Mouse (Mus musculus): ENCODE measurements around the gene Plbd2. TPM values are rescaled to one million over a fixed set of nuclear protein-coding genes. Genes with fewer than 3 reads are reported as not detected.

The Plbd2 gene
- polyA plus RNA-seq, 1 experiment from 2014 or later: 37.6 TPM

DNA sequence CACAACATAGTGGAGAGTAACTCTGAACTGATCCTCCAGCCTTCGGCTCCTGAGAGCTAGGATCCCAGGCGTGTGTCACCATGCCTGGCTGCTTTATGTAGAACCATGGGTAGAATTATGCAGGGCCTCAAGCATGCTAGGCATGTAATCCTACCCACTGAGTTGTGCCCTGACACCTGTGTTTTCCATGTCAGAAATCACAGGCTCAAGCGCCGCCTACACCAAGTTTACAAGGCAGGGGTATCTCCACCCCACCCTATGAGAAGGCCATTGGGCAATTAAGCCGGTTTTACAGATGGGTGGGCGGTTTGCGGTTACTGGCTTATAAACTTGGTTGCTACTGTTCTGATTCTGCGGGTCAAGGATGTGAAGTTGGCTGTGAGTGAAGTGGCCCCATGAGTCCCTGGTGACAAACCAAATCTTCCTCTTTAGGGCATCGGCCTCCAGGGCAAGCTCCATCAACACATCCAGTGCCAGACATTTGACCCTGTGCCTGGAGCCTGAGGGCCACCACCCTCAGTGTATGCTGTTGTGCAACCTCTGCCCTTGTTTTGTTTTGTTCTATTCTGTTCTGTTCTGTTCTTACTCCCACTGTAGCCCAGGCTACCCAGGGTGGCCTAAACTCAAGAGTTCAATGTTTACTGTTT, 10.7 kb upstream of the Plbd2 start:
- Histone ChIP-seq H3K9ac (ENCODE audit: low read depth, low read length) (no peak overlapping the region), H3K4me1 (ENCODE audit: control insufficient read depth, insufficient read depth, low read depth, low read length) (peaks cover 11% of the 10 kb centered on the region), H3K9me3 (ENCODE audit: control insufficient read depth, low read length) (no peaks in the 10 kb centered on the region), H3K27me3 (replicated peaks; ENCODE audit: control insufficient read depth, insufficient read depth, low read length) (no peaks in the 10 kb centered on the region), H3K4me3 (ENCODE audit: low read length) (no peak overlapping the region), H3K36me3 (ENCODE audit: control insufficient read depth, insufficient read depth, low read length) (no peaks in the 10 kb centered on the region), H3K27ac (ENCODE audit: low read depth, low read length) (no peak overlapping the region), H3K4me2 (ENCODE audit: low read length) (no peak overlapping the region)
- no peak for ATAC-seq
- WGBS: 84% methylated on average over 9 of the region's 9 CpGs

DNA sequence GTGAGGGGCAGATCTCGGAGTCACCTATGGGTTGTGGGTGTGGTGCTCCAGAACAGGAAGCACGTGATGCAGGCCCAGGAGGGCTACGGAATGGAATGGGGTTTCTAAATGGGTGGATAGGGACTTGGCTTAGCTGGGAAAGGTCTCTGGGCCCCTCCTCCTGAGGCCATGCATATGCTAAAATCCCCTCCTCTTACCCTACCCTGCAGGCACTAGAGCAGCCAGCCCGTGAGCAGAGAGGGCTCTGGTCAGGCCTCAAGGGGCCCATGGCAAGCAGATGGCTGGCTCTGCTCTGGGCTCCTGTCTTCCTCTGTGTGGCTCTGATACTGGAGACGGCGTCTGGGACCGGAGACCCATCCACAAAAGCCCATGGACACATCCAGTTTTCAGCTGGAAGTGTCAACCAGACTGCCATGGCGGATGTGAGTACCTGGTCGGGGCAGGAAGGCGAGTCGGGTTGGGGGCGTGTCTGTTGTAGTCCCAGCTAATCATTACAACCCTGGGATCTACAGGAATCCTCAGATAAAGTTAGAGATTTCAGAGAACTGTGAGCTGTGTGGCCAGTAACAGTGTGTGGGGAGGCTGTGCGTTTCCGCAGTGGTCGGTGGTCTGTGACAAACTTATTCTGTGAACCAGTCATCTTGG, 9.6 kb upstream of the Plbd2 start:
- H3K4me1 ChIP-seq (ENCODE audit: control insufficient read depth, insufficient read depth, low read depth, low read length): peaks cover 11% of the 10 kb centered on the region
- H3K27me3 ChIP-seq (replicated peaks; ENCODE audit: control insufficient read depth, insufficient read depth, low read length): no peaks in the 10 kb centered on the region
- 43% methylated on average over 14 of the region's 15 CpGs for WGBS
- no peaks in the 10 kb centered on the region for H3K9me3 ChIP-seq (ENCODE audit: control insufficient read depth, low read length)
- H3K36me3 ChIP-seq (ENCODE audit: control insufficient read depth, insufficient read depth, low read length): no peaks in the 10 kb centered on the region
- H3K4me2 ChIP-seq (ENCODE audit: low read length): no peak overlapping the region
- H3K9ac ChIP-seq (ENCODE audit: low read depth, low read length): no peak overlapping the region
- no peak overlapping the region for H3K27ac ChIP-seq (ENCODE audit: low read depth, low read length)
- no peak overlapping the region for H3K4me3 ChIP-seq (ENCODE audit: low read length)
- no peak for ATAC-seq

DNA sequence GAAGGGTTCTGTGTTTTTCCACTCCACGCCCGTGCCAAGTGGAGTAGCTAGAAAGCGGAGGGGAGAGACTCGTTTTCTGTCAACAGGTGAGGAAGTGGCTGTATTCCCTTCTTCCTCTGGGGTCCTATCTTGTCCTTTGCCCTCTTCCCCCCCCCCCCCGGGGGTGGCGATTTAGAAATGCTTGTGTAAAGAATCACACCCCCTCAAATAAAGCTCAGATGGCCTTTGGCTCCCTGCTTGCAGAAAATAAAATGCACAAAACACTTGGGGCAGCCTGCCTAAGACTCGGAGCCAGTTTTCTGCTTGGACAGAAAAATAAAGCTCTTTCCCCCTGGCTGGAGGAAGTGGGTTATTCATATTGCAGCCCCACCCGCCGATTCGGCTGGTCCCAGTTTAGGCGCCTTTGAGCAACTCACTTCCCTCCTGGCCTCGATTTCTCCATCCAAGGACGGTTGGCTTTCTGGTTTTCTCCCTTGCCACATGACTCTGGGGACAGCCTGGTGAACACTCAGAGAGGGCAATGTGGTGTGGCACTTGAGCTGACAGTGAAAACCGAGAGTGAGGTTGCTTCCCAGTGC, 8.3 kb upstream of the Plbd2 start:
- ATAC-seq: no peak
- Histone ChIP-seq H3K9ac (ENCODE audit: low read depth, low read length) (peak overlapping the region; percentile 52; the same call in 1 of the 2 replicates), H3K27ac (ENCODE audit: low read depth, low read length) (no peak overlapping the region), H3K9me3 (ENCODE audit: control insufficient read depth, low read length) (no peaks in the 10 kb centered on the region), H3K36me3 (ENCODE audit: control insufficient read depth, insufficient read depth, low read length) (no peaks in the 10 kb centered on the region), H3K4me3 (ENCODE audit: low read length) (peak overlapping the region; percentile 48), H3K4me2 (ENCODE audit: low read length) (peak overlapping the region; percentile 80), H3K4me1 (ENCODE audit: control insufficient read depth, insufficient read depth, low read depth, low read length) (peaks cover 11% of the 10 kb centered on the region), H3K27me3 (replicated peaks; ENCODE audit: control insufficient read depth, insufficient read depth, low read length) (no peaks in the 10 kb centered on the region)
- 36% methylated on average over 14 of the region's 14 CpGs for WGBS

DNA sequence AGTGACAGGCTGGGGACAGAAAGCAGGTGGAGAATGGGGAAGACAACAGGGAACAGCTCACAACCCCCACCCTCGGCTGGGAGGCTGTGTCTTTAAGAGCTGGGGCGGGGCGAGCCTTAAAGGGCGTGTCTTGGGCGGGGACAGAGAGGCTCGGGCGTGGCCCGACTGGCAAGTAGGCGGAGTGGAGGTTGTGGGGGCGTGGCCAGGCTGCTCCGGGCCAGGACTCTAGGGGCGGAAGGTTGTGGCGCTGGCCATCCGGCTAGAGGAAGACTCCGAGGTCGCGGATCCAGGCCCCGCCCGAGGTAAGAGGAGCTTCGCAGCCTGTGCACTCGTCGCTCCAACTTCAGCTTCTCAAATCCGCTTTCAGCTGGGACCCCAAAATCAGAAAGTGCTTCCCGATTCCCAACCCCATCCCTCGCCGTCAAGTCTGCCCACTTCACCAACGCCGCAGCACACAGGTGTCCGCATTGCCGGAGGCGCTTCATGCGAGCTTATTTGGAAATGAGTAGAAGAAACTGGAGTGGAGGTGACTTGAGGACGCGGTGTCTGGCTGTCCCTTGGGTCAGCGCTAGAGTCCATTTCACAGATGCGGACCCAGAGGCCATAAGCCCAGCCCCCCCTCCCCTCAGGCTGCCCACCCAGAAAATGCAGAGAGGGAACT, 7.7 kb upstream of the Plbd2 start, which contains the start of gene Slc8b1:
Gene Slc8b1, plus strand, starts transcription at position 187 of the 661 bp plus-strand sequence.
- under 1% methylated on average over 36 of the region's 36 CpGs for WGBS
- peak within 1 kb of the TSS; percentile 52 for H3K9ac ChIP-seq (ENCODE audit: low read depth, low read length)
- peak within 1 kb of the TSS; percentile 48 for H3K4me3 ChIP-seq (ENCODE audit: low read length)
- no peak within 1 kb of the TSS for H3K27ac ChIP-seq (ENCODE audit: low read depth, low read length)
- no peaks in the 10 kb centered on the region for H3K9me3 ChIP-seq (ENCODE audit: control insufficient read depth, low read length)
- H3K36me3 ChIP-seq (ENCODE audit: control insufficient read depth, insufficient read depth, low read length): no peaks in the 10 kb centered on the region
- peak; percentile 84 for ATAC-seq
- H3K27me3 ChIP-seq (replicated peaks; ENCODE audit: control insufficient read depth, insufficient read depth, low read length): no peaks in the 10 kb centered on the region
- peak within 1 kb of the TSS; percentile 80 for H3K4me2 ChIP-seq (ENCODE audit: low read length)
- H3K4me1 ChIP-seq (ENCODE audit: control insufficient read depth, insufficient read depth, low read depth, low read length): peaks cover 11% of the 10 kb centered on the region

DNA sequence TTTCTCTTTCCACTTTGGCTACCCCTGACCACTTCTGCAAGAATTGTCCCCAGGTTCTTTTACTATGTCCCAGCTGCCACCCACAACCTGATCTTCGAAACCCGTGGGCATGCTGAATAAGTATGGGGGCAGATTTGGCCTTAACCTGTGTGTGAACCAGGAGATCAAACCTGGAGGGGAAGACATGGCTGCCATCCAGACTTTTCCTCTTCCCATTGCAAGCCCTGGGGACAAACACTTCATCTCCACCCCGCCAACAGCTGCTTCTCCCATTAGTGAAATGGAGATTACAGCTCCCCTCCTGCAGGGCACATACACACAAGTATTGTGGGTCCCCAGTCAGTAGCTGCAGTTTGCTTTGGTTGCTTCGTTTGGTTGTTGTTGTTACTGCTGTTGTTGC, 3.9 kb upstream of the Plbd2 start:
- H3K36me3 ChIP-seq (ENCODE audit: control insufficient read depth, insufficient read depth, low read length): no peaks in the 10 kb centered on the region
- H3K27me3 ChIP-seq (replicated peaks; ENCODE audit: control insufficient read depth, insufficient read depth, low read length): no peaks in the 10 kb centered on the region
- no peak overlapping the region for H3K4me2 ChIP-seq (ENCODE audit: low read length)
- no peak overlapping the region for H3K27ac ChIP-seq (ENCODE audit: low read depth, low read length)
- ATAC-seq: no peak
- H3K9me3 ChIP-seq (ENCODE audit: control insufficient read depth, low read length): no peaks in the 10 kb centered on the region
- H3K9ac ChIP-seq (ENCODE audit: low read depth, low read length): no peak overlapping the region
- no peak overlapping the region for H3K4me3 ChIP-seq (ENCODE audit: low read length)
- WGBS: 42% methylated on average over 4 of the region's 4 CpGs
- H3K4me1 ChIP-seq (ENCODE audit: control insufficient read depth, insufficient read depth, low read depth, low read length): peaks cover 18% of the 10 kb centered on the region

DNA sequence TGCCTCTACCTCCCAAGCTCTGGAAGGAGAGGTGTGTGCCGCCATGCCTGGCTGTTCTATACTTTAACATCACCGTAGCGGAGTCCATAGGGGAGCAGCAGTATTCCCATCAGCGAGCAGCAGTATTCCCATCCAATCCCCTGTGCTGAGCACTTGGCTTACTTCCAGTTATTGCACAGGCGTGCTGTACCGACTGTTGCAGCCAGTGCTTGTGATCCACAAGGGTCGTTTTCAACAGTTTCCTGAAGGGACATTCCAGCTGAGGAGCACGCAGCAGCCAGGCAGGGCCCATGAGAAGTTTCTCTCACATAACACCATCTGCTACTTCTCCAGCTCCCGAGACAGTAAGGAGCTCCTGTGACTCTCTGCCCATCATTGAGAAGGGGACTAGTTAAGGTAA, 3.1 kb upstream of the Plbd2 start:
- Histone ChIP-seq H3K27ac (ENCODE audit: low read depth, low read length) (no peak overlapping the region), H3K36me3 (ENCODE audit: control insufficient read depth, insufficient read depth, low read length) (no peaks in the 10 kb centered on the region), H3K4me1 (ENCODE audit: control insufficient read depth, insufficient read depth, low read depth, low read length) (peaks cover 24% of the 10 kb centered on the region), H3K4me3 (ENCODE audit: low read length) (no peak overlapping the region), H3K9ac (ENCODE audit: low read depth, low read length) (no peak overlapping the region), H3K4me2 (ENCODE audit: low read length) (no peak overlapping the region), H3K9me3 (ENCODE audit: control insufficient read depth, low read length) (no peaks in the 10 kb centered on the region), H3K27me3 (replicated peaks; ENCODE audit: control insufficient read depth, insufficient read depth, low read length) (no peaks in the 10 kb centered on the region)
- ATAC-seq: no peak
- WGBS: 41% methylated on average over 9 of the region's 9 CpGs

DNA sequence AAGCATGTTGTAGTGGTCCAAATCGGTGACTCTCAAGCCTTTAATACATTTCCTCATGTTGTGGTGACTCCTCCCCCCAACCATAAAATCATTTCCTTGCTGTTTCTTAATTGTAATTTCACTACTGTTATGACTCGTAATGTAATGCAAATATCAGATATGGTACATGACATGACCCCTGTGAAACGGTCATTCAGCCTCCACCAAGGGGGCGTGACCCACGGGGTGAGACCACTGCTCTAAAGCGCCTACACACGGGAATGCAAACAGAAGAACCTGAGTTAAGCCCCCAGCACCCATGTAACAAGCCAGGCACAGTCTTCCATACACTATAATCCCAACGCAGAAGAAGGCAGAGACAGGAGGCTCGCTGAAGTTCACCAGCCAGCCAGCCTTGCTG, 2.4 kb upstream of the Plbd2 start:
- Histone ChIP-seq H3K4me1 (ENCODE audit: control insufficient read depth, insufficient read depth, low read depth, low read length) (peaks cover 17% of the 10 kb centered on the region), H3K27me3 (replicated peaks; ENCODE audit: control insufficient read depth, insufficient read depth, low read length) (no peaks in the 10 kb centered on the region), H3K4me3 (ENCODE audit: low read length) (no peak overlapping the region), H3K27ac (ENCODE audit: low read depth, low read length) (no peak overlapping the region), H3K9me3 (ENCODE audit: control insufficient read depth, low read length) (no peaks in the 10 kb centered on the region), H3K36me3 (ENCODE audit: control insufficient read depth, insufficient read depth, low read length) (no peaks in the 10 kb centered on the region), H3K9ac (ENCODE audit: low read depth, low read length) (no peak overlapping the region), H3K4me2 (ENCODE audit: low read length) (no peak overlapping the region)
- 72% methylated on average over 9 of the region's 9 CpGs for WGBS
- ATAC-seq: no peak

DNA sequence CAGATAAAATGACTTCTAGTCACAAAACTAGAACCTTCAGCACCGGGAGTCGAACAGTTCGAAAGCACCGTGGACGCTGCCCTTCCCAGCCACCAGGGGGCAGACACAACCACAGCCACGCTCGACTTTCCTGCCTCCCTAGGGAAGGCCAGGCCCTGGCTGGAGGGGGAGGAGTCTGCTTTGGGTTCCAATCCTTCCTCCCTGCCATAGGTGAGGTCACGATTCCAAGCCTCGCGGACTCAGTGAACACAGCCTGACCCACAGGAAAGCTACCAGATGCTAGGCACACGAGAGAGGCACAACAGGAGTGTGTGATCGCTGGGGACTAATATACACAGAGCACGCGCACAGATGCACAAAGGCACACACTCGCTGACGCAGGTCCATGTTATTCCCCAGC, 1.9 kb upstream of the Plbd2 start:
- 20% methylated on average over 16 of the region's 16 CpGs for WGBS

DNA sequence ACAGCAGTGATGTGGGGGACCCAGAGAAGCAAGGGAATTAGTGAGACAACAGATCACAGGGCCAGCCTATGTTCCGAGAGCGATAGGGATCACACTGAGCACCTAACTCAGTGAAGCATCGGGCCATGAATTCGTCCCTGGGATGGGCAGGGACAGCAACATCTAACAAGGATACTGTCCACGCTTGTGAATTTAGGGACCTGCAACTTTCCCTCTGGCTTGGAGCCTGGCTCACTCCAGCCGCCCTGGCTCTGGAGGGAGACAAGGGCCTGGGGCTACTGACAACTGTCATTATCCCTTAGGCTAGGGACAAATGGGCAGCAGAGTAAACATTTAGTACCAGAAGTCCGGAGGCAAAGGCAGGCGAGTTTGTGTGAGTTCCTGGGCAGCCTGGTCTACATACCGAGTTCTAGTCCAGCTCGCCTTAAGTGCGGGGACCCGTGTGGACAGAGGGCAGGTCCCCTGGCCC, 716 bp downstream of the Plbd2 start:
- WGBS: 8% methylated on average over 12 of the region's 12 CpGs
- peak overlapping the region; percentile 89 for H3K4me3 ChIP-seq (ENCODE audit: low read length)
- ATAC-seq: no peak; the same call in 1 of the 2 replicates

More for the DNA sequence above, 1.9 kb upstream of the Plbd2 start:
- H3K4me1 ChIP-seq (ENCODE audit: control insufficient read depth, insufficient read depth, low read depth, low read length): peaks cover 16% of the 10 kb centered on the region
- H3K36me3 ChIP-seq (ENCODE audit: control insufficient read depth, insufficient read depth, low read length): no peaks in the 10 kb centered on the region
- H3K27me3 ChIP-seq (replicated peaks; ENCODE audit: control insufficient read depth, insufficient read depth, low read length): no peaks in the 10 kb centered on the region
- no peaks in the 10 kb centered on the region for H3K9me3 ChIP-seq (ENCODE audit: control insufficient read depth, low read length)
- no peak overlapping the region; the same call in 1 of the 2 replicates for H3K4me2 ChIP-seq (ENCODE audit: low read length)
- no peak overlapping the region for H3K9ac ChIP-seq (ENCODE audit: low read depth, low read length)
- no peak overlapping the region for H3K27ac ChIP-seq (ENCODE audit: low read depth, low read length)
- ATAC-seq: no peak; the same call in 1 of the 2 replicates
- H3K4me3 ChIP-seq (ENCODE audit: low read length): no peak overlapping the region

More for the DNA sequence above, 716 bp downstream of the Plbd2 start:
- H3K9ac ChIP-seq (ENCODE audit: low read depth, low read length): peak overlapping the region; percentile 91
- no peaks in the 10 kb centered on the region; the same call in 1 of the 2 replicates for H3K36me3 ChIP-seq (ENCODE audit: control insufficient read depth, insufficient read depth, low read length)
- no peaks in the 10 kb centered on the region for H3K9me3 ChIP-seq (ENCODE audit: control insufficient read depth, low read length)
- H3K4me1 ChIP-seq (ENCODE audit: control insufficient read depth, insufficient read depth, low read depth, low read length): peaks cover 14% of the 10 kb centered on the region
- H3K4me2 ChIP-seq (ENCODE audit: low read length): peak overlapping the region; percentile 96
- H3K27ac ChIP-seq (ENCODE audit: low read depth, low read length): no peak overlapping the region
- no peaks in the 10 kb centered on the region for H3K27me3 ChIP-seq (replicated peaks; ENCODE audit: control insufficient read depth, insufficient read depth, low read length)
